Mouse (Mus musculus) G1E (cell line): ENCODE measurements around the gene Oprd1. TPM values are rescaled to one million over a fixed set of nuclear protein-coding genes. Genes with fewer than 3 reads are reported as not detected.

Experiments used
- ATAC-seq: 2 replicates; pipeline ENCODE4 v1.8.0; 2016; ENCODE audit warnings: mild to moderate bottlenecking; ENCODE audit not compliant: insufficient number of reproducible peaks, poor library complexity, low FRiP score, severe bottlenecking; ENCODE audit errors: extremely low read depth
- DNase-seq: peaks from one replicate; pipeline ENCODE4 v3.0.0; 2012; ENCODE audit warnings: low spot score
- H3K27me3 ChIP-seq: 2 replicates; pipeline ENCODE4 v1.6.1; 2012; ENCODE audit warnings: mild to moderate bottlenecking, low read length, inconsistent platforms; ENCODE audit not compliant: insufficient read depth
- H3K36me3 ChIP-seq: replicated peaks from 2 replicates; pipeline ENCODE3; 2012; ENCODE audit warnings: mild to moderate bottlenecking, inconsistent platforms
- H3K4me1 ChIP-seq: 2 replicates; pipeline ENCODE4 v1.6.1; 2012; ENCODE audit warnings: low read depth, low read length, inconsistent platforms, mixed read lengths; ENCODE audit not compliant: insufficient read depth
- H3K4me3 ChIP-seq: 2 replicates; pipeline ENCODE4 v1.5.1; 2012; ENCODE audit warnings: low read depth, mild to moderate bottlenecking, inconsistent platforms, low read length, moderate library complexity, mixed read lengths
- H3K9me3 ChIP-seq: replicated peaks from 2 replicates; pipeline ENCODE4 v1.6.1; 2012; ENCODE audit warnings: inconsistent platforms
- CTCF ChIP-seq: IDR thresholded peaks from 2 replicates; pipeline ENCODE4 v1.5.1; 2012; ENCODE audit warnings: low read depth, low read length, inconsistent platforms, mixed read lengths
- GATA1 ChIP-seq: IDR thresholded peaks from 2 replicates; pipeline ENCODE4 v1.6.1; 2012; ENCODE audit warnings: borderline replicate concordance, low read length, inconsistent platforms, mixed read lengths
- GATA2 ChIP-seq: IDR thresholded peaks from 2 replicates; pipeline ENCODE4 v1.6.1; 2012; ENCODE audit warnings: low read depth, low read length, inconsistent platforms, borderline replicate concordance
- POLR2AphosphoS5 ChIP-seq: IDR thresholded peaks from 2 replicates; pipeline ENCODE4 v1.6.1; 2012; ENCODE audit warnings: low read depth, low read length, inconsistent platforms; ENCODE audit not compliant: insufficient replicate concordance
- TAL1 ChIP-seq: conservative IDR thresholded peaks from 2 replicates; pipeline ENCODE4 v1.6.1; 2012; ENCODE audit warnings: low read depth, low read length, inconsistent platforms, mixed read lengths
- polyA plus RNA-seq: library from polyadenylated mRNA; stranded (reverse); fragments of >175 nt; gene quantifications from 2 replicates; pipeline ENCODE4 v1.2.3, GENCODE M21; 2012
- total RNA-seq, 2 experiments: library from RNA; stranded (forward) in 1 of 2; stranded (reverse) in 1 of 2; fragments of 200-1000 nt in 1 of 2; fragments of >200 nt in 1 of 2; fragmentation: Nextera tagmentation in 1 of 2; gene quantifications; 2 replicates each; pipeline ENCODE4 v1.2.3; 2014 to 2017

Gene Oprd1
- total and polyA plus RNA-seq, 3 experiments = 0.16 TPM; not detected in 2

- peaks cover 79% of the 10 kb centered on the region for H3K4me1 ChIP-seq
- H3K9me3 ChIP-seq = no peaks in the 10 kb centered on the region
- DNase-seq (peak; percentile 96), ATAC-seq (peak; percentile 67)
- H3K27me3 ChIP-seq = no peaks in the 10 kb centered on the region
- TF ChIP-seq GATA2 (no peak), GATA1 (no peak), POLR2AphosphoS5 (0 out of 2 replicates have a peak, but pooled peaks have one; percentile 71), CTCF (no peak), TAL1 (no peak)
- H3K4me3 ChIP-seq = peak within 1 kb of the TSS; percentile 93
- peaks cover 35% of the 10 kb centered on the region for H3K36me3 ChIP-seq
Measured at GRCm38 (mm10) chr4:132074933-132075769, 69.1 kb downstream of the Oprd1 start, which contains the start of gene Epb41. Gene Epb41, minus strand, starts transcription at chr4:132075321.

GRCm38 (mm10) chr4:132074077-132074932, 70.0 kb downstream of the Oprd1 start, which contains the start of gene Gm10300:
Gene Gm10300, plus strand, starts transcription at chr4:132074697.
- H3K27me3 ChIP-seq = no peaks in the 10 kb centered on the region
- DNase-seq (peak; percentile 48), ATAC-seq (no peak)
- H3K4me1 ChIP-seq = peaks cover 80% of the 10 kb centered on the region
- peak within 1 kb of the TSS; percentile 93 for H3K4me3 ChIP-seq
- TF ChIP-seq TAL1 = no peak
- TF ChIP-seq CTCF = no peak
- TF ChIP-seq POLR2AphosphoS5 = no peak
- no peaks in the 10 kb centered on the region for H3K9me3 ChIP-seq
- peaks cover 44% of the 10 kb centered on the region for H3K36me3 ChIP-seq

- no peak for DNase-seq
- Histone ChIP-seq H3K27me3 (no peaks in the 10 kb centered on the region), H3K9me3 (no peaks in the 10 kb centered on the region), H3K4me3 (peak overlapping the region; percentile 93), H3K4me1 (peaks cover 76% of the 10 kb centered on the region), H3K36me3 (peaks cover 55% of the 10 kb centered on the region)
- no peak for ATAC-seq
- no peak for TF ChIP-seq POLR2AphosphoS5
- TF ChIP-seq TAL1 = no peak
- no peak for TF ChIP-seq GATA1
- no peak for TF ChIP-seq CTCF
- TF ChIP-seq GATA2 = no peak
Measured at GRCm38 (mm10) chr4:132072946-132073345, 71.3 kb downstream of the Oprd1 start.

- H3K4me3 ChIP-seq = peak overlapping the region; percentile 51; the same call in 1 of the 2 replicates
- H3K9me3 ChIP-seq = no peaks in the 10 kb centered on the region
- H3K36me3 ChIP-seq = peaks cover 62% of the 10 kb centered on the region
- H3K27me3 ChIP-seq = no peaks in the 10 kb centered on the region
- peaks cover 79% of the 10 kb centered on the region for H3K4me1 ChIP-seq
- no peak for DNase-seq
- no peak for TF ChIP-seq TAL1
- ATAC-seq = no peak
Measured at GRCm38 (mm10) chr4:132072156-132072555, 72.1 kb downstream of the Oprd1 start.

- no peak for ATAC-seq
- Histone ChIP-seq H3K27me3 (no peaks in the 10 kb centered on the region), H3K9me3 (no peaks in the 10 kb centered on the region), H3K36me3 (peaks cover 67% of the 10 kb centered on the region), H3K4me3 (peak overlapping the region; percentile 51; the same call in 1 of the 2 replicates), H3K4me1 (peaks cover 79% of the 10 kb centered on the region)
- no peak for DNase-seq
- no peak for TF ChIP-seq GATA1
- no peak for TF ChIP-seq GATA2
- TF ChIP-seq CTCF = no peak
- TF ChIP-seq TAL1 = no peak
- no peak for TF ChIP-seq POLR2AphosphoS5
Measured at GRCm38 (mm10) chr4:132071674-132072073, 72.6 kb downstream of the Oprd1 start.

- DNase-seq (no peak), ATAC-seq (no peak)
- Histone ChIP-seq H3K27me3 (no peaks in the 10 kb centered on the region), H3K4me1 (peaks cover 92% of the 10 kb centered on the region), H3K36me3 (peaks cover 95% of the 10 kb centered on the region), H3K9me3 (no peaks in the 10 kb centered on the region), H3K4me3 (no peak overlapping the region)
- no peak for TF ChIP-seq POLR2AphosphoS5
- no peak for TF ChIP-seq GATA1
- no peak for TF ChIP-seq TAL1
- no peak for TF ChIP-seq GATA2
- TF ChIP-seq CTCF = no peak
Measured at GRCm38 (mm10) chr4:132067938-132068235, 76.4 kb downstream of the Oprd1 start.
